Mouse (Mus musculus) urinary bladder, postnatal 4 days (tissue): ENCODE results near the gene Ntm.

Source experiments
- DNase-seq, 2 experiments: peaks; one replicate each; pipeline ENCODE4 v3.0.0; 2021 to 2022; ENCODE audit warnings: low spot score in 2 of 2

Gene Ntm

DNA sequence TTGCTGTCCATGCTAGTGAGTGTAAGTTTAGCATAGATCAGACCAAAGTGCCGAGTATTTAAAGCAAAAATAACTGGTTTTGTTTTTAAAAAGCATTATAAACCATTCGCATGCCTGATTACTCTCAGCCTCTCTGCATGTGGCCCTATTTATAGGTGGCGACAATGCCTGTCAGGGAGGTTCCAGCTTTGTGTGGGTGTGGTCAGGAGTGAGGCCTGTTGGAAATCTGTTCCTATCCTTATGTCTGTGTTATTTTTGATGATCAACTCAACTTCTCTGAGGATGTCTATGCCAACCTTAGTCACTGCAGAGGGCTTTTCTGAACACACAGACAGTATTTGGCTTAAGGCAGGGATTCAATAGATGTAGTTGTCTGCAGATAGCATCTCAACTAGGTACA lies 78.9 kb downstream of the Ntm start:
- DNase-seq, result no peak

- DNase-seq, result no peak
Observed at GRCm38 (mm10) chr9:29881614-29882013, 81.3 kb downstream of the Ntm start.

GRCm38 (mm10) chr9:29877583-29877982 lies 85.4 kb downstream of the Ntm start:
- no peak for DNase-seq

DNA sequence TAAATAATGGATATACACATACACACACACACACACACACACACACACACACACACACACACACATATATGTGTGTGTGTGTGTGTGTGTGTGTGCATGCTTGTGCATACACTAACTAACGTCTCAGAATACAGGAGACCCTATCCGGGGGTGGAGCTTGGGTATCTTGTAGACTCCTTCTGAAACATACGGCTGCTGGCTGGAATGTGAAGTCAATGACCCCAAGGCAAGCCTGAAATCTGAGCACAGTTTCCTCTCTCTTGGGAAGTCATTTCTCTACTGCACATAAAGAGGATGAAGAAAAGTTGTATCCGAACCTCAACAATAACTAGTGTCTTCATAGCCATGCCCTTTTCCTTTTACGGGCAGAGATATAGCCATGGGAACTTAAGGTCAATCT lies 95.2 kb downstream of the Ntm start:
- no peak for DNase-seq

DNA sequence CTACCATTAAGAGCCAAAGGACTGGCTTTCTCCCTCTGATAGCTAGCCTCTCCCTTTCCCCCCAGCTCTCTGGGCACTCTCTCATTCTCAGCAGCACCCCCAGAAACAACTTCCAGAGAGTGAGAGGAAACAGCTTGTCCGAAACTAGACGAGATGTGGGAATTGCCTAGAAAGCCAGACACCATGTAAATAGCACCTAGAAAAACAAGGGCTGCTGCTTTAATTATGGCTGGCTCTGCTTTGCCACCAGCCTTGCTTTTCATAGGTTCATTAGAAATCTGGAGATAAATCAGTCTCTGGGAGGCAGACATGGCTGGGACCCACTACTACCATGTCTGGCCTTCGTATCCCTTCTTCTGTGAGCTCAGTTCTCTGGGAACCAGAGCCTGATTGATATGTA lies 96.1 kb downstream of the Ntm start:
- DNase-seq, result no peak

GRCm38 (mm10) chr9:29866101-29866500 lies 96.8 kb downstream of the Ntm start:
- DNase-seq, result no peak

DNA sequence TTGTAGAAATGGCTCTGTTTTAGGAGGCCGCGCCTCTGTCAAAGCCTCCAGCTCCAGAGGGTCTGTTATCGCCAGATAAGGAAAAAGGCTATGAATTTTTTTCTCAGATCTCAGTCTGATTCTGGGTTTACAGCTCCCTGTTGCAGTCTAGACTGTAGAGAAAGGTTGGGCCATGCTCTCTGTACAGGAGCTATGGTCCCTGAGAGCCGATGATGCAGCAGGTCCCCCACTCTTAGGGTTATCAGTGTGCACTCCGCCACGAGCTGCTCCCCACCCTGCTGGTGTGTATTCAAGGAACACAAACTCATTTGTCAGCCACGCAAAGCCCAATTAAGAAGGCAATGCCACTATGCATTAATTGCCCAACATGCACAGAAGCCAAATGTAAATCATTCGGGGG lies 97.4 kb downstream of the Ntm start:
- DNase-seq, result no peak

- DNase-seq, result no peak
Observed at GRCm38 (mm10) chr9:29864886-29865285, 98.1 kb downstream of the Ntm start.

GRCm38 (mm10) chr9:29862408-29862807 lies 100.5 kb downstream of the Ntm start:
- DNase-seq, result no peak

DNA sequence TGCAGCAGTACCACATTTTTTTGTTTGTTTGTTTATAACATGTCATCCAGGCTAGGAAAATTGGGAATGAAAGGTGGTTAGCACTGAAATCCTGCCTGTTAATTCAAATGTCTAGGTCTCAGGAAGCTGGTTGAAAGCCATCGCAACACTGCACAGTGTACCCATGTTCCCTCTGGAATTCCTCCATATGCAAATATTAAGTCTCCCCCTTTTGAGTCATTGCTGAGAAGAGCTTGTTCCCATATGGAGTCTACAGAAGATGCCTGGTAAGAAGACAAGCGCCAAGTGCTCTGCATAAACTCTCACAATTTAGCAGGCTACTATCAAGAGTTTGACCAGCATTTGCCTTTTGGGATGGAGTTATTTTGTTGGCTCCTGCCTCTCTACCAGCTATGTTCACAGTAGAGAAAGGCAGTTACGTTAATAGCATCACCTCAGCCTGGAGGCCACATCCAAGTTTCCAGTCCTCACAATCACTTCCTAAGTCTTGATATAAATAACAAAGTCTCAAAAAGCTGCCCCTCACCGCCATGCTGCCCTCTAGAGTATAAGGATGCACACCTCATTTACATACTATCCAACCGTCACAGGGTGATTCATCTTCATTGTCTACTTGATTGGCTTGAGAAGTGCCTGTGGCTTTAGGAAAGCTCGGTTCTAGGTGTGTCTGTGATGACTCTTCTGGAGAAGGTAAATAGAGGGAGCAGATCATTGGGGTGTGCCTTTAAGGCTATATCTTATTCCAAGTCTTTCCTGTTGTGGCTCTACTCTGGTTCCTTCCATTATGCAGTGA lies 103.5 kb downstream of the Ntm start:
- no peak for DNase-seq

DNA sequence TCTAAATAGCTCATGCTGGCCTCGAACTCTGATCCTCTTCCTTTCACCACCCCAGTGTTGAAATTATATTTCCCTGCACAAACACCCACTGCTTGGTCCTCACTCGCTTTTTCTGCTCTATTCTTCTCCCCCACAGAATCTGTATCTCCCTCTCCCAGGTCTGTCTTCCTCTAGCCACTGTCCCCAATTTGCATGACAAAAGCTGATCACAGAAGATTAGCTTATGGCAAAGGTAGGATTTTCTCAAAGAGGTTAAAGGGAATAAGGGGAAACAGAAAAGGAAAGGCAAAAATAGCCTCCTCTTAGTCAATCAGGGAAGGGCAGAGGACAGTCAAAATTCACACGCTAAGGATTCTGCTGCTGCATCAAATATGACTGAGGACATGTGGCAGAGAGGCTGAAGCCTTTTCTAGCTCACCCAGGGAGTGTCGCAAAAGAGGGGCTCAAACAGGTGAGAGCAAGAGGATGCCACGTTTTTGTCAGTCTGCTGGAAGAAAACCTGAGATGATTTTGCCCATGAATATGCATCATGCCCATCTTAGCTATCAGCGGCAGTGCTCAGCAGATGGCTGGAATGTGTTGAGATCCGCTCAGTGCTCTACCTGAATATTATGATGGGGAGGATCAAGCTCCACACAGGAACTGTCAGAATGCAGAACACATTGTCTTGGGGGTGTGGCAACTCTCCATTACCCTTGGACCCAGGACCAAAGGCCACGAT lies 114.0 kb downstream of the Ntm start:
- no peak for DNase-seq

DNA sequence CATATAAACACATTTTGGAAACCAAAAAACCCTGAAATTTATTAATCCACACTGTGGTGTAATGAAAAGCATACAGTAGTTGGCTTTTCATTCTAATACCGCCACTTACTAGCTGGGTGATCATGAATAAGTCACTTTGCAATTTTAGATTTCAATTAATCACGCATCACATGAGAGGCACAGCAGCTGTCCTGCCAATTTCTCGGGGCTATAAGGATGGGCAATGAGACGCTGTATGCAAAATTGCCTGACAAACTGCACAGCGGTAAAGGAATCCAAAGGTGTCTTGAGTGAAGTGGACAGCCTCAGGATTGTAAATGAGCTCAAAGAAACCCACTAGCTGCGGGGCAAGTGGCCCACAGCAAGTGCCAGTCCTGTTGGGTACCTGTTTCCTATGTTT lies 125.6 kb downstream of the Ntm start:
- DNase-seq, result no peak

- DNase-seq, result no peak
Observed at GRCm38 (mm10) chr9:29834911-29835310, 128.0 kb downstream of the Ntm start.

- no peak for DNase-seq
Observed at GRCm38 (mm10) chr9:29833781-29834180, 129.2 kb downstream of the Ntm start.

GRCm38 (mm10) chr9:29827240-29827660 lies 135.7 kb downstream of the Ntm start:
- DNase-seq, result no peak

DNA sequence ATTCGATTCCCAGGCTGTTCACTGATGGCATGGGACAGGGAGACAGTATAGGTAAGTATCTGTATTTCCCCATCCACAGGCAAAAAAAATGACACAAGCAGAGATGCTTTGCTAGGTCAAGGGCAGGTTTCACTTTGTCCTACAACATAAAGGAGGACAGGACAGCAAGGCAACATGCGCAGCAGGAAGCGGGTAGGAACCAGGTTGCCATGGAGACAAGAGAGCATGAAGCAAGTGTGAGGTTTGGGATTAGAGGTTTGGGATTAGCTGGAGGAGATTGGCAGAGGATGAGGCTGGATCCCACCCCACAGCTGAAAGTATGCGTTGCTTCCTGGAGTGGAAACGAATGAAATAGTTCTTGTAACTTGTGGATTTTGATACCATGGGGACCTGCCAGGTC lies 137.7 kb downstream of the Ntm start:
- no peak for DNase-seq

DNA sequence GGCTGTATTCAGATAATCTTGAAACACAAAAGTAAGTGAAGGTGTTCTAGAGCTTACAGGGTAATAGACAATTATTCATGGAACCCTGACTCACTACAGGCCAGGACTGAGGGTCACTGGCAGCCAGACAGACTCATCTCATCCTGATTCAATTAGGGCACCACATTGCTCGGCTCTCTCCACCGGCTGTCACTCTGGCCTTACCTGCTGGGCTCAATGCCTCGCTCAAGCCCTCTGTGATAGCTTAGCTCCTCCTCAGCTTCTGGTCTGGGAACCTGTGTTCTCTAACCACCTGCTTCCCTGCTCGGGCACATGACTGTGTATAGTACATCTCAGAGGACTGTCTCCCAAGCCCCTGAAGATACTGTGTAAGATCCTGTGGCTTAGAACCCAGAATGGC lies 139.2 kb downstream of the Ntm start:
- no peak for DNase-seq

GRCm38 (mm10) chr9:29812685-29813084 lies 150.3 kb downstream of the Ntm start:
- no peak for DNase-seq

DNA sequence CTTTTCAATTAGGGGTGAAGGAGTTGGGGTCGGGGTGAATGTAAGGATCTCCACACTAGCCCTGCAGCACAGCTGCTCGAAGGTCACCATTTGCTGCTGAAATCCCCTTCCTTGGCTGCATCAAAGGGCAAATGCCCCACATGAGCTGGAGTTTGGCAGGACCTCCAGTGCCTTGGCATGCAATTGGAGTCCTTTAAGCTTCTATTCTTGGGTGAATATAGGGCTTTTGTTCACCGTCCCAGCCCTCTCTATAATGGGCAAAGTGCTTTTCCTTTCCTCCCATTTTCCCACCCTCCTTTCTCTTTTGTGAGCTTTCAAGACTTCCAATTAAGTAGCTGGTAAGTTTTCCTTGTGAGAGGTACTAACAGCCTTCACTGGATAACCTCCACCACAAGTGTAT lies 156.2 kb downstream of the Ntm start:
- DNase-seq, result no peak

DNA sequence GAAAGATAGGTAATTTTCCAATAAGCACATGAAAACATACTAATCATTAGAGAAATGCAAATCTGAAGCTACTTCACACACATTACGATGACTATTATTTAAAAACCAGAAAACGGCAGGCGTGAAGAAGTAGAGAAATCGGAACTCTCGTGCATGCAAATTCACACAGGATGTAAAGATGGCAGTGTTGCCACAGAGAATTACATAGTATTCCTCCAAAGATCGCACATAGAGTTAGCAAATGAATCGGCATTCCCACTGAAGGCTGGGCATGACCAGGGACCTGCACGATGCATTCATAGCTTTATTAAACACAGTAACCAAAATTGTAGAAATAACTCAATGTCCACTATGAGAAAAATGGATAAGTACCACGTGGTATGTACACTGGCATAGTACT lies 158.5 kb downstream of the Ntm start:
- DNase-seq, result no peak

DNA sequence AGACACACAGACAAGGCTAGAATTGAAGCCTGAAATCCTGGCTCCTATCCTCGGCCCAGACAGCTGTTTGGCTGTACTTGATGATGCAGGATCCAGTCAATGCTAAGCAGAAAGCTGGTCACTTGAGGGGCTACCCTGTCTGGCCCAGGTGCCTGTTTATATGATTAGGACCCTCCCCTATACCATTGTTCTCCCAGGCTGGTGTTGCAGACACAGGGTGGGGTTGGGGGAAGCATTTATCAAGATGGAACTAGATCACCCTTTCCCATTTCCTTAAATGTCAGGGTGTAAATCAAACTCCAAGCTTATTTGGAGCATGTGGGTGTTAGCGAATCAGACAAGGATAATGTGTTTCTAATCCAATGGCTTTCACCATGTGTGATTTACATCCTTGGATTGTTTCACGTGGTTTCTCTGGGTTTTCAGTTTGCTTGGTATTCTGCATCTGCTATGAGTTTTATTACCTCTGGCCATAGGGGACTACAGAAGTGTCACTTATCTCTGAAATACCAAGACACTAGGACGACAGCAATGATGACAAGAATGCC lies 159.1 kb downstream of the Ntm start:
- no peak for DNase-seq

DNA sequence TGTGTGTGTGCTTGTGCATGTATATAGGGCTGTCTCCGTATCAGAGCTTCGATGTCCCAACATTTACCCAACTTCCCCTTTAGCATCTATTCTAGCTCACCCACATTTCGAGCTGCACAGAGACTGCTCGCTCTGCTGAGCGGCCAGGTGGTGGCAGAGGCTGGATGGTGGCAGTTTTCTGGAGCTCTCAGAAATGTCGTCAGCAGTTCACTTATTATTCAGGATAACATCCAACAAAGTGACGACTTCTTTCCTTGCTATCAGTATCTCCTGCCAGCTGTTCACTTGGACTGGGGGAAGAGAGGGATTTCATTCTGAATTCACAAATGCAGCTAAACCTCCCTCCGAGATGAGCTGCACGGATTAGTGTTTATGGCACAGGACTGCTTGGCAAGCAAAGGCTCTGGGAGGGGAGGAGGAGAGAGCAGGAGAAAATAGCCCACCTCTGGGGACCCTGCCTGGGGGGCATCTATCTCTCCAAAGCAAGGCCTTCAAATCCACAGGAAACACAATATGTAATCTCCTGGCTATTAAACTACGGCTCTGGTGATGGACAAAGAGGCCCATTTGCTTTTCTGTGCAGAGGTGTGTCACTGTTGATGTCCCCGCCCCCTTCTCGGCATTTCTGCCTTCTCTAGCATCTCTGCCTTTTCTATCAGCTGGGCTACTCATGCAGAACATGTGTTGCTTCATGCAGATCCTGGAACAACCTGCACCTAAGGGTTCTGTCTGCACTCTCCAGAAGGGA lies 159.8 kb downstream of the Ntm start:
- DNase-seq, result no peak
